Comparison of ENCODE assay signal across 8 mouse cellular contexts in genomic region chr10:77517066-77517620, GRCm38 (mm10). TPM values are rescaled to one million over a fixed set of nuclear protein-coding genes. Genes with fewer than 3 reads are reported as not detected.
DNase-seq lines count a peak whose midpoint lies in the region; ATAC-seq and TF ChIP-seq lines count a peak whose summit lies in the region.

No protein-coding gene starts in this region.

- no peak for TF ChIP-seq POLR2A in liver, adult 2 months (IDR thresholded peaks at IDR 0.05; ENCODE audit: extremely low read depth, insufficient read depth, low read length)
- no peak for TF ChIP-seq POLR2A in testis, adult 2 months (IDR thresholded peaks at IDR 0.05; ENCODE audit: control insufficient read depth, low read depth, low read length)

- peak overlapping the region; percentile 17; the same call in 1 of the 2 replicates for H3K4me2 ChIP-seq in forebrain, embryonic 12.5 days
- no peak overlapping the region; the same call in 1 of the 2 replicates for H3K4me2 ChIP-seq in hindbrain, embryonic 12.5 days (replicated peaks)

- H3K27ac ChIP-seq in forebrain, embryonic 12.5 days: no peak overlapping the region
- no peak overlapping the region for H3K27ac ChIP-seq in hindbrain, embryonic 12.5 days
- H3K27ac ChIP-seq in liver, adult 2 months (replicated peaks; ENCODE audit: insufficient read depth, low read depth, low read length): peak overlapping the region; percentile 85
- no peak overlapping the region for H3K27ac ChIP-seq in testis, adult 2 months (ENCODE audit: control insufficient read depth, insufficient read depth, low read depth, low read length)

- H3K9ac ChIP-seq in forebrain, embryonic 12.5 days: 0 out of 2 replicates have a peak overlapping the region, but pooled peaks have one; percentile 0
- no peak overlapping the region for H3K9ac ChIP-seq in hindbrain, embryonic 12.5 days
- peak overlapping the region; percentile 57; the same call in 1 of the 2 replicates for H3K9ac ChIP-seq in liver, adult 2 months (ENCODE audit: low read depth, low read length)

- peaks cover 6% of the 10 kb centered on the region; the same call in 1 of the 2 replicates for H3K27me3 ChIP-seq in forebrain, embryonic 12.5 days
- H3K27me3 ChIP-seq in hindbrain, embryonic 12.5 days: no peaks in the 10 kb centered on the region
- H3K27me3 ChIP-seq in liver, adult 2 months (ENCODE audit: control insufficient read depth, insufficient read depth, low read length): no peaks in the 10 kb centered on the region
- H3K27me3 ChIP-seq in testis, adult 2 months (ENCODE audit: control insufficient read depth, insufficient read depth, low read length): no peaks in the 10 kb centered on the region

- H3K36me3 ChIP-seq in forebrain, embryonic 12.5 days (replicated peaks): peaks cover 20% of the 10 kb centered on the region
- peaks cover 17% of the 10 kb centered on the region for H3K36me3 ChIP-seq in hindbrain, embryonic 12.5 days
- H3K36me3 ChIP-seq in liver, adult 2 months (ENCODE audit: control insufficient read depth, insufficient read depth, low read length): no peaks in the 10 kb centered on the region
- H3K36me3 ChIP-seq in testis, adult 2 months (ENCODE audit: control insufficient read depth, insufficient read depth, low read length): no peaks in the 10 kb centered on the region; the same call in 1 of the 2 replicates

- 24% methylated on average over 20 of the region's 20 CpGs for WGBS in forebrain, embryonic 12.5 days
- WGBS in hindbrain, embryonic 12.5 days: 22% methylated on average over 20 of the region's 20 CpGs
- 24% methylated on average over 20 of the region's 20 CpGs for WGBS in liver, adult 2 months

- ATAC-seq in forebrain, embryonic 12.5 days (ENCODE audit: low FRiP score): peak; percentile 18; the same call in 1 of the 2 replicates
- peak; percentile 39 for ATAC-seq in hindbrain, embryonic 12.5 days (ENCODE audit: low FRiP score)

- no peaks in the 10 kb centered on the region for H3K9me3 ChIP-seq in forebrain, embryonic 12.5 days
- H3K9me3 ChIP-seq in hindbrain, embryonic 12.5 days (replicated peaks): no peaks in the 10 kb centered on the region

- H3K79me2 ChIP-seq in liver, adult 2 months (ENCODE audit: control insufficient read depth, insufficient read depth, low read length): peaks cover 6% of the 10 kb centered on the region; the same call in 1 of the 2 replicates

- no peak overlapping the region for H3K4me3 ChIP-seq in forebrain, embryonic 12.5 days (replicated peaks)
- no peak overlapping the region for H3K4me3 ChIP-seq in hindbrain, embryonic 12.5 days
- H3K4me3 ChIP-seq in liver, adult 2 months (ENCODE audit: insufficient read depth, low read depth, low read length): no peak overlapping the region
- no peak overlapping the region for H3K4me3 ChIP-seq in testis, adult 2 months (ENCODE audit: control insufficient read depth, low read depth, low read length)

- H3K4me1 ChIP-seq in forebrain, embryonic 12.5 days: peaks cover 31% of the 10 kb centered on the region
- peaks cover 16% of the 10 kb centered on the region for H3K4me1 ChIP-seq in hindbrain, embryonic 12.5 days
- peaks cover 20% of the 10 kb centered on the region for H3K4me1 ChIP-seq in liver, adult 2 months (ENCODE audit: control insufficient read depth, insufficient read depth, low read length)
- peaks cover 22% of the 10 kb centered on the region for H3K4me1 ChIP-seq in testis, adult 2 months (ENCODE audit: control insufficient read depth, insufficient read depth, low read length)

- DNase-seq in left cerebral cortex, adult 18-20 months (ENCODE audit: low spot score in 2 of 2): peak; percentile 66 to 69
- no peak for DNase-seq in left cerebral cortex, adult 11 months (ENCODE audit: low spot score)
- DNase-seq in c-Kit-positive CD71-positive TER-119-negative erythroid progenitor cells, embryonic 14.5 days (ENCODE audit: low read depth): peak; percentile 63
- peak; percentile 77 for DNase-seq in liver, adult 2 months (ENCODE audit: extremely low read depth, low read depth, low spot score)
- DNase-seq in neural tube, embryonic 10.5 days (ENCODE audit: extremely low spot score, low spot score): peak; percentile 69

- TF ChIP-seq CTCF in liver, adult 2 months (IDR thresholded peaks at IDR 0.05; ENCODE audit: low read depth, low read length): peak; percentile 95
- peak; percentile 77; the same call in 1 of the 2 replicates for TF ChIP-seq CTCF in testis, adult 2 months (IDR thresholded peaks at IDR 0.05; ENCODE audit: control insufficient read depth, insufficient read depth, insufficient replicate concordance, low read depth, low read length)

RNA-seq across cellular contexts. Expression of gene Fam207a, which starts 1.6 kb away (rescaled TPM):
- 10 to 100 TPM; 34.7 to 35.8 TPM for total RNA-seq in left cerebral cortex, adult 18-20 months (2021)
- polyA plus RNA-seq in forebrain, embryonic 12.5 days (2016; fragmentation: Nextera tagmentation; extraction: Ambion mirVana): 39.4 and 44.1 TPM in 2 replicates
- polyA plus RNA-seq in hindbrain, embryonic 12.5 days (2016; fragmentation: Nextera tagmentation; extraction: Ambion mirVana): 47.3 and 48.0 TPM in 2 replicates
- 12.7 and 15.5 TPM in 2 replicates for total RNA-seq in liver, adult 2 months (2014; rRNA removed)
- polyA plus RNA-seq in liver, adult 2 months (2012; rRNA removed): 24.3 and 27.3 TPM in 2 replicates
- polyA plus RNA-seq in testis, adult 2 months (2012; rRNA removed): 10.4 and 10.7 TPM in 2 replicates

RNA-seq across cellular contexts. Expression of gene Itgb2, which starts 12.9 kb away (rescaled TPM):
- 1 to 10 TPM; 3.6 to 3.8 TPM for total RNA-seq in left cerebral cortex, adult 18-20 months (2021)
- polyA plus RNA-seq in forebrain, embryonic 12.5 days (2016; fragmentation: Nextera tagmentation; extraction: Ambion mirVana): 0.64 and 0.74 TPM in 2 replicates
- polyA plus RNA-seq in hindbrain, embryonic 12.5 days (2016; fragmentation: Nextera tagmentation; extraction: Ambion mirVana): 0.70 and 1.6 TPM in 2 replicates
- total RNA-seq in liver, adult 2 months (2014; rRNA removed): 4.8 and 5.6 TPM in 2 replicates
- polyA plus RNA-seq in liver, adult 2 months (2012; rRNA removed): 4.2 and 5.6 TPM in 2 replicates
- 0.77 and 0.81 TPM in 2 replicates for polyA plus RNA-seq in testis, adult 2 months (2012; rRNA removed)
